Mouse (Mus musculus): ENCODE results near the gene Eda. TPM values are rescaled to one million over a fixed set of nuclear protein-coding genes. Genes with fewer than 3 reads are reported as not detected.

Eda gene
- total and polyA plus RNA-seq, 3 experiments: 2.0 to 3.6 TPM; not detected in 1

DNA sequence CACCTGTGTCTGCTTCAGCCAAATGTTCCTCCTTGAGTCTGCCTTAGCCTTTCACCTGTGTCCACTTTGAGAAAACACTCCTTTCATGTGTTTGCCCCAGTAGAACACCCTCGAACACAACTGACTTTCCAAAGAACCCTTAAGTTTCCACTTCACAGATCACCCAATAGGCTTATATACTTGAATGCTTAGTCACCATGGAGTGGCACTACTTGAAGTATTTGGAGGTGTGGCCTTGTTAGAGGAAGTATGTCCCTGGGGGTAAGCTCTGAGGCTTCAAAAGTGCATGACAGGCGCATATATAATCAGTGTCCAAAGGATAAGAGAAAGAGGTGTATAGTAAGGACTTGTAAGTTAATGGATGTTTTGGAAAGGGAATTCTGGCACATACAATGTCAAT is 369.0 kb downstream of the Eda start:
- Histone ChIP-seq H3K27ac (ENCODE audit: control insufficient read depth, low read depth, low read length) (no peak overlapping the region), H3K9ac (ENCODE audit: control insufficient read depth, low read depth, low read length, poor library complexity, severe bottlenecking) (no peak overlapping the region), H3K36me3 (ENCODE audit: control insufficient read depth in 1 of 2, insufficient read depth in 2 of 2, low read length in 2 of 2) (no peaks in the 10 kb centered on the region), H3K9me3 (replicated peaks; ENCODE audit: insufficient read depth, low read length) (no peaks in the 10 kb centered on the region), H3K4me3 (ENCODE audit: control insufficient read depth in 1 of 2, insufficient read depth in 1 of 2, low read depth in 2 of 2, low read length in 2 of 2) (no peak overlapping the region), H3K79me2 (ENCODE audit: control insufficient read depth, insufficient read depth, low read length, poor library complexity) (no peaks in the 10 kb centered on the region), H3K27me3 (ENCODE audit: control insufficient read depth in 1 of 2, insufficient read depth in 2 of 2, low read length in 2 of 2) (no peaks in the 10 kb centered on the region), H3K4me1 (ENCODE audit: control insufficient read depth in 1 of 2, insufficient read depth in 2 of 2, low read length in 2 of 2) (no peaks in the 10 kb centered on the region)
- DNase-seq (ENCODE audit: low read depth, low spot score): peak; percentile 59
- TF ChIP-seq CTCF (IDR thresholded peaks at IDR 0.05 in 2 of 3, conservative IDR thresholded peaks at IDR 0.05 in 1 of 3; ENCODE audit: control insufficient read depth in 1 of 3, insufficient read depth in 1 of 3, low read depth in 2 of 3, low read length in 3 of 3, poor library complexity in 1 of 3, severe bottlenecking in 1 of 3): no peak

DNA sequence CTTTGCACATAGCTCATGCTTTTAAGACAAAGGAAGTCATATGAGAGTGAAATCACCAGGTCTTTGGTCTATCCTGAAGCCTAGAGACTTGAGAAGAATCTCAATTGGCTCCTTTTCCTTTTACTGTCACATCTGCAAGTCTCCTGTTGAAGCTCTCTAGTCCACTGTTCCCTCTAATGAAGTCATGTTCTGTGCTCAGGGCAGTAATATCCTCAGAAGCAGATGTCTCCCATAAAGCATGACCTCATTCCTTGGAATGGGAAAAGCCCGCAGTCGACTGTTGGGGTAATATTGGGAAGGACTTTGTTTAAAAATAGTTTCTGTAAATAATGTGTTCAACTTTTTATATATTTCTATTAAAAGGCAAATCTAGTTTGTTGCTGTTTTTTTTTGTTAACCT is 381.6 kb downstream of the Eda start:
- DNase-seq (ENCODE audit: low read depth, low spot score): no peak
- no peaks in the 10 kb centered on the region for H3K79me2 ChIP-seq (ENCODE audit: control insufficient read depth, insufficient read depth, low read length, poor library complexity)
- no peak overlapping the region for H3K4me3 ChIP-seq (ENCODE audit: control insufficient read depth in 1 of 2, insufficient read depth in 1 of 2, low read depth in 2 of 2, low read length in 2 of 2)
- TF ChIP-seq SIN3A (IDR thresholded peaks at IDR 0.05; ENCODE audit: low read length): no peak
- TF ChIP-seq USF2 (IDR thresholded peaks at IDR 0.05; ENCODE audit: borderline replicate concordance in 1 of 2, insufficient read depth in 1 of 2, low read depth in 1 of 2, low read length in 2 of 2): no peak
- no peak for TF ChIP-seq USF1 (IDR thresholded peaks at IDR 0.05; ENCODE audit: low read depth, low read length)
- no peak for TF ChIP-seq UBTF (IDR thresholded peaks at IDR 0.05; ENCODE audit: borderline replicate concordance, insufficient read depth, low read depth, low read length)
- H3K9me3 ChIP-seq (replicated peaks; ENCODE audit: insufficient read depth, low read length): no peaks in the 10 kb centered on the region
- H3K9ac ChIP-seq (ENCODE audit: control insufficient read depth, low read depth, low read length, poor library complexity, severe bottlenecking): no peak overlapping the region
- no peak overlapping the region for H3K27ac ChIP-seq (ENCODE audit: control insufficient read depth, low read depth, low read length)
- no peaks in the 10 kb centered on the region for H3K27me3 ChIP-seq (ENCODE audit: control insufficient read depth in 1 of 2, insufficient read depth in 2 of 2, low read length in 2 of 2)
- H3K4me1 ChIP-seq (ENCODE audit: control insufficient read depth in 1 of 2, insufficient read depth in 2 of 2, low read length in 2 of 2): no peaks in the 10 kb centered on the region
- no peaks in the 10 kb centered on the region for H3K36me3 ChIP-seq (ENCODE audit: control insufficient read depth in 1 of 2, insufficient read depth in 2 of 2, low read length in 2 of 2)

DNA sequence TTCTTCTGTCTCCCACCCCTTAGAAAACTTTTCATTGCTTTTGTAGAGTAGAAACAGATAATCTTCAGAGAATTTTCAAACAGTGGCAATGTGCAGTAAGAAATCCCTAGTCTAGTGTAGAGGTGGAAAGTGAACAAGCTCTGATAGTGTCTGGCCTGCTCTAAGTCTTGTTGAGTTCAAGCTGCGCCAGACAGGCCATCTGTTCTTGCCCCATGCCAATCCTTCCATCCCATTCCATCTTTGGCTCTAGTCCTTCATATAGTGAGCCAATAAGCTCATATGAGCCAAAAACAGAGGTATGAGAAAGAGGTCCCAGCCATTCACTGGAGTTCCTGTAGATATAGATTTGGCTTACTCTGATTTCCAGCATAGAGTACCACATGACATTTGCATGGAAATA is 414.5 kb downstream of the Eda start:
- Histone ChIP-seq H3K9ac (ENCODE audit: control insufficient read depth, low read depth, low read length, poor library complexity, severe bottlenecking) (no peak overlapping the region), H3K27me3 (ENCODE audit: control insufficient read depth in 1 of 2, insufficient read depth in 2 of 2, low read length in 2 of 2) (no peaks in the 10 kb centered on the region), H3K9me3 (replicated peaks; ENCODE audit: insufficient read depth, low read length) (no peaks in the 10 kb centered on the region), H3K4me3 (ENCODE audit: control insufficient read depth in 1 of 2, insufficient read depth in 1 of 2, low read depth in 2 of 2, low read length in 2 of 2) (no peak overlapping the region), H3K36me3 (ENCODE audit: control insufficient read depth in 1 of 2, insufficient read depth in 2 of 2, low read length in 2 of 2) (peaks cover 0 to 4% of the 10 kb centered on the region in 2 experiments; a peak in 2 of 4 replicates), H3K4me1 (ENCODE audit: control insufficient read depth in 1 of 2, insufficient read depth in 2 of 2, low read length in 2 of 2) (no peaks in the 10 kb centered on the region), H3K79me2 (ENCODE audit: control insufficient read depth, insufficient read depth, low read length, poor library complexity) (no peaks in the 10 kb centered on the region), H3K27ac (ENCODE audit: control insufficient read depth, low read depth, low read length) (no peak overlapping the region)
- no peak for DNase-seq (ENCODE audit: low read depth, low spot score)
- no peak for TF ChIP-seq ZMIZ1 (IDR thresholded peaks at IDR 0.05; ENCODE audit: low read depth, low read length)

DNA sequence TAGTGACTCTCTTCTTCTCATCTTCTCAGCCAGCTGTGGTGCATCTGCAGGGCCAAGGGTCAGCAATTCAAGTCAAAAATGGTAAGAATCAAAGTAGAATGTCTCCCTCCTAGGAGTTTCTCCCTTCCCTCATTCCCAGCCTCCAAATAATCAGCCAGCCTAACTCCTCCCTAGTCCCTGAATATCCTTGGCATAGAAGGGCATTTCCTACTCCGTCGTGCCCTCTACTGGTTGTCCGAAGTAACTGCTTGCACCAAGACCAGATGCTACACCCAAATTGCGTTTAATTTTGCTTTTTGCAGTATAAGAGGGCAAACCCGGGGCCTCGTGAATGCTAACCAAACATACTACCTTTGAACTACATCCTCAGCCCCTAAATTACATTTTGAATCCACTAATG is 416.9 kb downstream of the Eda start:
- Histone ChIP-seq H3K4me3 (ENCODE audit: control insufficient read depth in 1 of 2, insufficient read depth in 1 of 2, low read depth in 2 of 2, low read length in 2 of 2) (no peak overlapping the region), H3K9me3 (replicated peaks; ENCODE audit: insufficient read depth, low read length) (no peaks in the 10 kb centered on the region), H3K9ac (ENCODE audit: control insufficient read depth, low read depth, low read length, poor library complexity, severe bottlenecking) (no peak overlapping the region), H3K27me3 (ENCODE audit: control insufficient read depth in 1 of 2, insufficient read depth in 2 of 2, low read length in 2 of 2) (no peaks in the 10 kb centered on the region), H3K4me1 (ENCODE audit: control insufficient read depth in 1 of 2, insufficient read depth in 2 of 2, low read length in 2 of 2) (peaks cover 0 to 5% of the 10 kb centered on the region in 2 experiments; a peak in 1 of 4 replicates), H3K27ac (ENCODE audit: control insufficient read depth, low read depth, low read length) (no peak overlapping the region), H3K79me2 (ENCODE audit: control insufficient read depth, insufficient read depth, low read length, poor library complexity) (no peaks in the 10 kb centered on the region), H3K36me3 (ENCODE audit: control insufficient read depth in 1 of 2, insufficient read depth in 2 of 2, low read length in 2 of 2) (peaks cover 0 to 5% of the 10 kb centered on the region in 2 experiments; a peak in 2 of 4 replicates)
- TF ChIP-seq ZC3H11A (IDR thresholded peaks at IDR 0.05; ENCODE audit: low read depth, low read length) (peak; percentile 47; the same call in 1 of the 2 replicates), RAD21 (IDR thresholded peaks at IDR 0.05; ENCODE audit: low read depth, low read length) (peak; percentile 62), MYC (IDR thresholded peaks at IDR 0.05; ENCODE audit: low read depth, low read length) (no peak), POLR2AphosphoS2 (IDR thresholded peaks at IDR 0.05; ENCODE audit: low read length) (no peak), SMC3 (IDR thresholded peaks at IDR 0.05; ENCODE audit: low read depth, low read length) (peak; percentile 73), RCOR1 (IDR thresholded peaks at IDR 0.05; ENCODE audit: low read depth, low read length) (no peak), CTCF (IDR thresholded peaks at IDR 0.05 in 2 of 3, conservative IDR thresholded peaks at IDR 0.05 in 1 of 3; ENCODE audit: control insufficient read depth in 1 of 3, insufficient read depth in 1 of 3, low read depth in 2 of 3, low read length in 3 of 3, poor library complexity in 1 of 3, severe bottlenecking in 1 of 3) (peak; percentile 60 to 69 (median 60)), JUND (IDR thresholded peaks at IDR 0.05; ENCODE audit: low read depth, low read length) (no peak)
- peak; percentile 52 for DNase-seq (ENCODE audit: low read depth, low spot score)

All from MEL (cell line).